Mouse (Mus musculus): Measurements from ENCODE around the gene Arid3b. TPM values are rescaled to one million over a fixed set of nuclear protein-coding genes. Genes with fewer than 3 reads are reported as not detected.

The Arid3b gene
- total RNA-seq, 2 experiments from 2014 or later = 2.4 to 3.5 TPM

- intact Hi-C loops (cut with DNase I) = no loop called here
Measured at GRCm38 (mm10) chr9:57797456-57797855, 39.1 kb downstream of the Arid3b start.

DNA sequence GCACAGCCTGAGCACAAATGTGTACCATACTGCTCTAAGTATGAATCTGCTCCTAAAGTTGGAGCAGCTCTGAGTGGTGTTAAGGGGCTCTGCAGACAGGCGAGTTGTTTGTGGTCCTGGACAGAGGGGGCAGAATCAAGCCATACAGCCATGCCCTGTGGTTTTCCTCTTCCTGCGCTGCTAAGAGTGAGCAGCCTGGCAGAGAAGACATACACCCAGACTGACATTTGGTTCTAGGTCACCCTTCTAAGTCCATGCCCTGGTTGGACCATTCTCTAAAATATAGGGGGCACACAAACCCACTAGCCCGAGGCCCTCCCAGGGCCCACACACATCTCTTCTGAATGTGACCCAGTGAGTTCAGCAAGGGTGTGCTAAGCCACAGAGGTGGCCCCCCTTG lies 46.9 kb downstream of the Arid3b start:
- DNase-seq = no peak
- intact Hi-C loops (cut with DNase I) = no loop called here

More at GRCm38 (mm10) chr9:57797456-57797855, 39.1 kb downstream of the Arid3b start:
- DNase-seq = no peak

DNA sequence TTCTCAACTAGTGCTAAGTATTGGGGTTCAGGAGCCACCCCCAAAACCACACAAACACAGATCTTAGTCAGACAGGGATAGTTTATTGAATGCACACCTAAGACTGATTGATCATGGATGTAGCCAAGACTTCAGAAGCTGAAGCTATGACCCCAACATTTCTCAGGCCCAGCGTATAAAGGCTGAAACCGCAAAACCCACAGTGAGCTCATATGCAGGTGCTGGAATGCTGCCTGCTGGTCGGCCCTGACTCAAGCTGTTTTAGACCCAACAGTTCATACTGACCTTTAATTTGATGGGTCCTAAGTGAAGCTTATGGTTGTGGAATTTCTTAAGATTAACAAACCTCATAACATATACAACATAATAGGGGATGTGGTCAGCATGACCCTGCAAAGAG lies 53.9 kb downstream of the Arid3b start:
- intact Hi-C loops (cut with DNase I) = no loop called here

GRCm38 (mm10) chr9:57775736-57776135 lies 60.9 kb downstream of the Arid3b start:
- intact Hi-C loops (cut with DNase I) = no loop called here
- DNase-seq = no peak

More for the DNA sequence above, 53.9 kb downstream of the Arid3b start:
- DNase-seq = no peak

GRCm38 (mm10) chr9:57775026-57775425 lies 61.6 kb downstream of the Arid3b start:
- DNase-seq = no peak
- intact Hi-C loops (cut with DNase I) = no loop called here

- intact Hi-C loops (cut with DNase I) = loop anchor here (5.0 kb wide), 1 partner anchor 63 kb away; the partner anchor contains the start of gene Arid3b
- DNase-seq = no peak
Measured at GRCm38 (mm10) chr9:57774168-57774567, 62.4 kb downstream of the Arid3b start.

DNA sequence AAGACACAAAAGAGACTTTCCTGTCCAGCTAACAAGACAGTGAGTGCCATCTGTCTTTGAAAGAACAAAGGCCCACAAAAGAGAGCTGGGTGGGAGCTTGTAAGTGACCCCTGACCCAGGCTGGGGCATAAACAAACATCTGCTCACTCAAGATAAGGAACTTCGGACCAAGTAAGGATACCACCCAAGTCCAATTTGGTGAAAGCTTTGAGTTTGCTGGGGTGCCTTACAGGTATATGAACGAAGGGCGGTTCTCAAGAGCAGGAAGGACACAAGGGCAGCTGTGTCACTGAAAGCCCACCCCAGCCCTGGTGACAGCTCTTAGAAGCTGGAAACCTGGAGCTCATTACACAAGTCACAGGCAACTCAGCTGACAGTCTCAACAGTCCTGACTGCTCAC lies 62.8 kb downstream of the Arid3b start:
- DNase-seq = no peak
- intact Hi-C loops (cut with DNase I) = loop anchor here (5.0 kb wide), 1 partner anchor 64 kb away; the partner anchor contains the start of gene Arid3b

DNA sequence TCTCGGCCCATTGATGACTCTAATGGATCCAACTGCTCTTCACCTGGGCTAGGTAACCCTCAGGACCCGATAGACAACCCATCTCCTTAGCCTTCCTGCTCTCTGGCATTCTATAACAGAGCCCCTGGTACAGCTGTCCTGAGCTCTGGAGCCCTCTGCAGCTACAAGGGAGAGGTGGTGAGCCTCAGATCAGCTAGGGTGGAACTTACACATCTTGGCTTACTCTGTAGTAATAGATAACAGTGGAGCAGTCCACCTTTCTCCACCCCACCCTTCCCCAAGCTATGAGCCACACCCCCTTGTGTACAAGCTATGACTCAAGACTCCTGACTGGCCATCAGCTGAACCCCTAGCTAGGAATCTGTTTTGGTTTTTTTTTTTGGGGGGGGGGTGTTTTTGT lies 65.8 kb downstream of the Arid3b start:
- intact Hi-C loops (cut with DNase I) = loop anchor here (5.0 kb wide), 1 partner anchor 66 kb away; the partner anchor contains the start of gene Arid3b

GRCm38 (mm10) chr9:57770214-57770613 lies 66.4 kb downstream of the Arid3b start:
- intact Hi-C loops (cut with DNase I) = loop anchor here (5.0 kb wide), 1 partner anchor 67 kb away; the partner anchor contains the start of gene Arid3b
- no peak for DNase-seq

More for the DNA sequence above, 65.8 kb downstream of the Arid3b start:
- DNase-seq = no peak

DNA sequence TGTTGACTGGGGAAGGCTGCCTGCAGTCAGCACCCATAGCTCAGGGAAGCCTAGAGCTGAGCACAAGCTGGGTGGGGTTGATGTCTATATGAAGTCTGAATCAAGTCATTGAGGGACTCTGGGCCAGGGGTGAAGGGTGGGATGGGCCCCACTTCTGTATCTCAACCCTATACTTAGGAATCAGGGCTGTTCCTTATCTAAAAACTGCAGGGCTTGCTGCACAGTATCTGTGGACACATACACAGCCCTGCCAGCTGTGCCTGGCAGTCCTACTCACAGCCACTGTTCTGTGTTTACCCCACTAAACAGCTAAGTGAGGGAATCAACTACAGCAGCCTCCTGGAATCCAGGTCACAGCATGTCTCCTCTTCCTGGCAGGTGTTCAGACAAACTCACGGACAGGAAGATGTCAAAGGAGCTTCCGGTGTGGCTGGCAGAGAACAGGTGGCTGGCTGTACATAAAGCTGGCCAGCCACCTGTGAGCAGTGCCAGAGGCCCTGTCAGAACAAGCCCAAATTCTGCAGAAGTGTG lies 67.0 kb downstream of the Arid3b start:
- intact Hi-C loops (cut with DNase I) = loop anchor here (5.0 to 10.0 kb wide), 2 partner anchors 68 to 225 kb away; partner anchors contain the start of gene Arid3b
- DNase-seq = no peak

DNA sequence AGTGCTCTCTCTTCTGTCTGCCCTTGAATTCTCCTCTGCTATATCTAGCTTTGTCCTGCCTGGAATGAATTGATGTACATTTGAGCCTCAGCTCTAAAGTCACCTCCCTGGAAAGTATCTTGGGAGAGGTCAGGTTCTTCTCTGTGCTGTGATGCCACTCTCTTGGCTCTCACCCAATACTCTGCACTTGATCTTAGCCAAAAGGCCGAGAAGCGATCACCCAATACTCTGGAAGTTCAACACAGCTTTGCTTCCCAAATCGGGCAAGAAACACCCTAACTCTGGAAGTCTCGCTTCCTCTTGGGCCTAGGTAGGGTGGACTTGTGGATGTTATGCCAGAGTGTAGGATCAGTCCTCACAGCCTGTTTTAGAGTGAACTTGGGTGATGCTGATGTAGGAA lies 69.4 kb downstream of the Arid3b start:
- DNase-seq = no peak
- intact Hi-C loops (cut with DNase I) = loop anchor here (10.0 kb wide), 1 partner anchor 228 kb away; no protein-coding TSS in a partner anchor

DNA sequence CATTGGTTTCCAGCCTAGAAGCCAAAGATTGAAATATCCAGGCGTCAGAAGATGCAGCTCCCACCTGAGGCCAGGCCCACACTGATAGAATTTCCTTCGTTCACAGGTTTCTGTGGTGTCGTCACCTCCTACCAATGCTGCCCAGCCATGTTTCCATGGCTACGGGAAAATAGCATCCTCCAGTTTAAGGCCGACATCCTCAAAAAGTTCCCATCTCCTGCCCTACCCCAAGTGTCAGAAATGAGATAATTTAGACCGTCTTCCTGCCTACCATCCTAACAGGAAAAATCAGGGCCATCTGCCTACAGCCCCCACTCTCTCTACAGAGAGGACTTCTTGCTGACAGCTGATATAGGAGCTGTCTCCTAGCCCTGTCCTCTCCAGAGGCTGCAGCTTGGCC lies 70.2 kb downstream of the Arid3b start:
- DNase-seq = no peak
- intact Hi-C loops (cut with DNase I) = loop anchor here (10.0 kb wide), 1 partner anchor 228 kb away; no protein-coding TSS in a partner anchor

DNA sequence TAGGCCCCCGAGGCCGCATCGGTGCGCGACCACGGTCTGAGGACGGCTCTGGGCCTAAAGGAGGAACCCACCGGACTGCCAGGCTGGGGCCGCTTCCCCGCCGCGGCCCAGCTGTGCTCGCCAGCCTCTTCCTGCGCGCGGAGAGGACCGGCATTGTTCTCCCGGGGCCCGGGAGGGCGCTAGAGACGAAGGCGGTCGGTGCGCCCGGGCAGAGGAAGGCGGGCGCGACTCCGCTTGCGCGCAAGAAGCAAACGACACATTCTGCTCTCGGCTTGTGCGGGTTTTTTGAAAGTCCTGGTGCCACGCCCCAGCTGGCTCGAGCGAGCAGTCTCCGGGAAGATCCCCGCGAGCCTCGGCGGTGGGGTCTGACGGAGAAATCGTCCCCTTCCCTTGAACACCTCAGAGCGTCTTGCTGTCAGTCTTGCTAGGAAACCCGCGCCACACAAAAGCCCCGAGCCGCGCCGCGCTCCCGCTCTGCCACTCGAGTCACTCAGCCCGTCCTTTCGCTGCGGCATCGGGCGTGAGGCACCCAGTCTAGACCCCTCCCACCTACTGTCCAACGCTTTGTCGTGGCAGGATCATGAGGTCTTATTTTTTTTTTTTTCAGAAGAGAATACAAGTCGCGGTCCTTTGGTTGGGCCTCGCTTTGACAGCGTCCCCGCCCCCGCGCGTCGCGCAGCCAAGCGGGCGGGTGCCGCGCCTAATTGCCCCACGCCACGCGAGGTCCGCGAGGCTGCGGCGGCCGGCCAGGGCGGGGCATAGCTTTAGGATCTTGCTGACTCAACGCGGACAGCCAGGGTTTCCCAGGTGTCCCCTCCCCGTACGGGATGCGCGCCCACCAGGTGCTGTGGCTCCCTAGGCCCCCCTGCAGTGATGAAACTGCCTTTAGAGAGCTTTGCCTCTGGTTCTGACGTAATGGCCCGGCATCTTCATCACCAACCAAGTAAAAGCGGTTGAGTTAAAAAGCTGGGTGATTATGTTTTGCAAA lies 70.9 kb downstream of the Arid3b start, which contains the start of gene Clk3:
Gene Clk3, minus strand, starts transcription at position 497 of the 988 bp plus-strand sequence.
- DNase-seq = peak in 1 of 2 experiments; percentile 60
- intact Hi-C loops (cut with DNase I) = loop anchor here (10.0 kb wide), 1 partner anchor 229 kb away; no protein-coding TSS in a partner anchor

GRCm38 (mm10) chr9:57764974-57765363 lies 71.6 kb downstream of the Arid3b start:
- intact Hi-C loops (cut with DNase I) = loop anchor here (5.0 to 10.0 kb wide), 2 partner anchors 228 to 230 kb away; partner anchors contain the start of gene Fam219b

DNA sequence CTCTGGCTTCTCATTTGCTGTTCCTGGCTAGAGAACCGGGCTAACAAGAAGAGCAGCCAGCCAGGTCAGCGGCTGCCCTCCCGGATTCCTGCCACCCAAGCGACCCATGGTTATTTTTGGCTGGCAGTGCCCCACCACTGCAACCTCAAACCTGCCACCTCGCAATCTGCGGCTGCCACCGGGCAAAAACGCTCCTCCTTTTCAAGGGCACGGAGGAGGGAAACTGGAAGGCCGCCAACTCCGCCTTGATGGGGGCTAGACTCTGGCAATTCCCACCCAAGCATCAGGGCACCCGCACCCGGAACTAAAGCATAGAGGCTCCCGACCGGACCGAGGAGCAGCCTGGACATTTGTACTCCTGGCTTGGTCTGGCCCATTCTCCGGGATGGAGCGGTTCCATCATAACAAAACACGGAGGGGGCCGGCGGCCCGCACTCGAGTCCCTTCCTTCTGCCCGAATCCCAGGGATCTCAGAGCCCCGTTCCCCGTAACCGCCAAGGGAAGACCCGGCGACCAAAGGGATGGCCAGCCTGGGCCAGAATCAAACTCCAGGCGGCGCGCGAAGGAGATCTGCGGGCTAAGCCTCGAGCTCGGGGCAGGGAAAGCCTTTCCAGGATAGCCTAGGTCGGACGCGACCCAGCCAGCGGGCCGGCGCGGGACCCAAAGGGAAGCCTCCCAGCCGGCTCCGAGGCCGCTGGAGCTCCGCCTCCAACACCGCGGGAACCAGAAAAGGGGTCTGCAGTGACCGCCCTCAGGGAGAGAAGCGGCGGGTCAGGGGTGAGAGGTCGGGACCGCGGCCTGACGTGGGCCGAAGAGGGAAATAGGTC lies 72.2 kb downstream of the Arid3b start:
- DNase-seq = peak; percentile 64 to 70
- intact Hi-C loops (cut with DNase I) = loop anchor here (5.0 to 10.0 kb wide), 2 partner anchors 227 to 230 kb away; partner anchors contain the start of gene Fam219b

More at GRCm38 (mm10) chr9:57764974-57765363, 71.6 kb downstream of the Arid3b start:
- peak; percentile 92 to 93 for DNase-seq

GRCm38 (mm10) chr9:57762563-57762991 lies 74.0 kb downstream of the Arid3b start:
- DNase-seq = no peak
- intact Hi-C loops (cut with DNase I) = loop anchor here (5.0 to 10.0 kb wide), 2 partner anchors 225 to 232 kb away; partner anchors contain the start of gene Fam219b

DNA sequence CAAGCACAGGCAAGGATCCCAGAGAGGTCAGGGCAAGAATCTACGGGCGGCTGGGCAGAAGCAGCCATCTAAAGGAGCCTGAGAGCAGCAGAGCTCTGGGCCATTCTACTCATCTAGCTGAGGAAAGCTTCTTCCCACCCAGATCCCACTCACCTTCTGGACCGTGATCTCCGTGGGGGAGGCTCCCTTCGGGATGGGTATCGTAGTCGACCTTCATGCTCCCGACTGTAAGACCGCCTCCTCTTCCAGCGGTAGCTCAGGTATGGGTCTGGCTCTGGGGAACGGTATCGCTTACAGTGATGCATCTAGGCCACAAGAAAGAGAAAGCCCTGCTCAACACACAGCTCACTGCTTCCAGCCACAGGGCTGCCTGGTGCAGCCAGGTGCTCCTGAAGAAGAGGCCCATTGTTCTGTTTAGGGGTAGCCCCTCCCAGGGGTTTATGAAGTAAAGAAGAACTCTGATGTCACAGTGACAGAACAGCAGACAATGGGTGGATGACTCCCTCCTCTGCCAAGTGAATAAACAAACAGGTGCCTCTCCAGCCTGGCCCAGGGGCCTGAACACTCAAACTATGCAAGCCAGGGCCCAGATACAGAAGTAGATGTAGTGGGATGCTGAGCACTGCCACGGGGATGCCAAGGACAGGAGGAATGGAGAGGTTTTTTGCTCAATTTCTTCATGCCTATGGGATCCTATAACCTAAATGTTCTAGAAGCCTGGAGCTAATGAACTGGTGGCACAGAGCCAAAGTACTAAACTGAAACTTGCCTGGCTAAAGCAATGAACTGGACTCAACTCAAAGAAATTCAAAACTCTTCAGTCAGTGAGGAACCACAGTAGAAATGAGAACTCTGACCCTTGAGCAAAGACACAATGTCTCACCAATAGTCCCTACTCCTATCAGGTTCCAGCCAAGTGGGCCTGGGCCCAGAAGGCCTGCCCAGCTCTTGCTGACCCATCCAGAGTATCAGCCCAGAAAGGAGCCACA lies 74.7 kb downstream of the Arid3b start:
- no peak for DNase-seq
- intact Hi-C loops (cut with DNase I) = loop anchor here (5.0 to 10.0 kb wide), 2 partner anchors 225 to 233 kb away; partner anchors contain the start of gene Fam219b

All from gastrocnemius, postnatal 36 days (tissue).